Mouse (Mus musculus): ENCODE results near the gene Abcc9. TPM values are rescaled to one million over a fixed set of nuclear protein-coding genes. Genes with fewer than 3 reads are reported as not detected.

Abcc9 gene
- total and polyA plus RNA-seq, 3 experiments: not detected

- in situ Hi-C loops (cut with MboI; ENCODE audit: low pct_ligation_motif_present, low pct_unique_long_range_greater_than_20kb, low sequenced_read_pairs) (no loop called here), dilution Hi-C loops (cut with MboI; ENCODE audit: extremely low pct_ligation_motif_present, extremely low pct_unique_long_range_greater_than_20kb, low sequenced_read_pairs) (no loop called here)
- no peak overlapping the region for H3K27ac ChIP-seq (ENCODE audit: insufficient read depth, low read depth)
- H3K4me2 ChIP-seq (ENCODE audit: insufficient read depth, low read depth, poor library complexity, severe bottlenecking): no peak overlapping the region
- no peak overlapping the region for H3K4me3 ChIP-seq (replicated peaks in 1 of 3; ENCODE audit: low read depth in 2 of 3, low read length in 2 of 3, poor library complexity in 1 of 3)
- no peaks in the 10 kb centered on the region for H3K36me3 ChIP-seq (replicated peaks in 1 of 2; ENCODE audit: control insufficient read depth in 1 of 2, insufficient read depth in 1 of 2, low read length in 1 of 2)
- H3K27me3 ChIP-seq (replicated peaks): no peaks in the 10 kb centered on the region
- no peak for TF ChIP-seq POLR2A (IDR thresholded peaks at IDR 0.05; ENCODE audit: low read depth, low read length)
- TF ChIP-seq GABPA (IDR thresholded peaks at IDR 0.05; ENCODE audit: insufficient replicate concordance, low read depth, low read length): no peak
- TF ChIP-seq CHD1 (IDR thresholded peaks at IDR 0.05; ENCODE audit: low read depth, low read length): no peak
- no peak for TF ChIP-seq ELF1 (IDR thresholded peaks at IDR 0.05; ENCODE audit: low read depth, low read length)
- H3K9me3 ChIP-seq (replicated peaks; ENCODE audit: low read length): no peaks in the 10 kb centered on the region
- no peak for DNase-seq (ENCODE audit: extremely low read depth)
- H3K4me1 ChIP-seq (ENCODE audit: control insufficient read depth in 1 of 2, insufficient read depth in 2 of 2): no peaks in the 10 kb centered on the region
- no peaks in the 10 kb centered on the region for H3K79me2 ChIP-seq (replicated peaks; ENCODE audit: control insufficient read depth, extremely low read depth, insufficient read depth, poor library complexity, severe bottlenecking)
- no peak overlapping the region for H3K9ac ChIP-seq (ENCODE audit: insufficient read depth, low read depth)
These were observed 12.9 kb upstream of the Abcc9 start for GRCm38 (mm10) chr6:142715026-142715425.

- no peaks in the 10 kb centered on the region for H3K9me3 ChIP-seq (replicated peaks; ENCODE audit: low read length)
- TF ChIP-seq MAZ (IDR thresholded peaks at IDR 0.05; ENCODE audit: low read depth, low read length) (no peak), POLR2AphosphoS2 (IDR thresholded peaks at IDR 0.05; ENCODE audit: low read depth, low read length) (no peak), TBP (conservative IDR thresholded peaks at IDR 0.05; ENCODE audit: low read depth, low read length) (no peak), ZNF384 (IDR thresholded peaks at IDR 0.05; ENCODE audit: low read depth, low read length) (no peak), SMC3 (IDR thresholded peaks at IDR 0.05; ENCODE audit: low read depth, low read length) (no peak), KAT2A (IDR thresholded peaks at IDR 0.05; ENCODE audit: insufficient replicate concordance, low read length) (no peak), ETS1 (conservative IDR thresholded peaks at IDR 0.05; ENCODE audit: low read depth, low read length) (no peak), CTCF (conservative IDR thresholded peaks at IDR 0.05 in 1 of 2, IDR thresholded peaks at IDR 0.05 in 1 of 2; ENCODE audit: low read depth in 2 of 2, low read length in 2 of 2) (no peak), UBTF (IDR thresholded peaks at IDR 0.05; ENCODE audit: low read depth, low read length) (no peak), E2F4 (IDR thresholded peaks at IDR 0.05; ENCODE audit: insufficient replicate concordance, low read depth, low read length) (no peak), EP300 (IDR thresholded peaks at IDR 0.05; ENCODE audit: low read length) (no peak), RAD21 (IDR thresholded peaks at IDR 0.05; ENCODE audit: low read depth, low read length) (no peak), MAX (IDR thresholded peaks at IDR 0.05; ENCODE audit: low read length) (no peak), USF1 (IDR thresholded peaks at IDR 0.05; ENCODE audit: low read depth, low read length) (no peak), ZKSCAN1 (IDR thresholded peaks at IDR 0.05; ENCODE audit: borderline replicate concordance, low read depth, low read length) (no peak), BHLHE40 (IDR thresholded peaks at IDR 0.05; ENCODE audit: low read depth, low read length) (no peak)
- in situ Hi-C loops (cut with MboI; ENCODE audit: low pct_ligation_motif_present, low pct_unique_long_range_greater_than_20kb, low sequenced_read_pairs): no loop called here
- H3K27ac ChIP-seq (ENCODE audit: insufficient read depth, low read depth): no peak overlapping the region
- no peaks in the 10 kb centered on the region for H3K36me3 ChIP-seq (replicated peaks in 1 of 2; ENCODE audit: control insufficient read depth in 1 of 2, insufficient read depth in 1 of 2, low read length in 1 of 2)
- no peak overlapping the region for H3K4me3 ChIP-seq (replicated peaks in 1 of 3; ENCODE audit: low read depth in 2 of 3, low read length in 2 of 3, poor library complexity in 1 of 3)
- DNase-seq (ENCODE audit: extremely low read depth): no peak
- dilution Hi-C loops (cut with MboI; ENCODE audit: extremely low pct_ligation_motif_present, extremely low pct_unique_long_range_greater_than_20kb, low sequenced_read_pairs): no loop called here
- H3K27me3 ChIP-seq (replicated peaks): no peaks in the 10 kb centered on the region
- no peak overlapping the region for H3K9ac ChIP-seq (ENCODE audit: insufficient read depth, low read depth)
- no peaks in the 10 kb centered on the region; a peak in 1 of 4 replicates for H3K4me1 ChIP-seq (ENCODE audit: control insufficient read depth in 1 of 2, insufficient read depth in 2 of 2)
- H3K4me2 ChIP-seq (ENCODE audit: insufficient read depth, low read depth, poor library complexity, severe bottlenecking): no peak overlapping the region
- no peaks in the 10 kb centered on the region for H3K79me2 ChIP-seq (replicated peaks; ENCODE audit: control insufficient read depth, extremely low read depth, insufficient read depth, poor library complexity, severe bottlenecking)
These were observed 9.0 kb upstream of the Abcc9 start for GRCm38 (mm10) chr6:142711106-142711505.
